Mouse (Mus musculus): ENCODE measurements around the gene Eppin.
A peak's percentile ranks its signal among the peaks of the same experiment; 100 is the strongest.
"Not testable (repeated sequence)": the region's sequence is repeated elsewhere in the genome, so short reads cannot be mapped to it uniquely, and the experiment has no call there.

Gene Eppin

DNA sequence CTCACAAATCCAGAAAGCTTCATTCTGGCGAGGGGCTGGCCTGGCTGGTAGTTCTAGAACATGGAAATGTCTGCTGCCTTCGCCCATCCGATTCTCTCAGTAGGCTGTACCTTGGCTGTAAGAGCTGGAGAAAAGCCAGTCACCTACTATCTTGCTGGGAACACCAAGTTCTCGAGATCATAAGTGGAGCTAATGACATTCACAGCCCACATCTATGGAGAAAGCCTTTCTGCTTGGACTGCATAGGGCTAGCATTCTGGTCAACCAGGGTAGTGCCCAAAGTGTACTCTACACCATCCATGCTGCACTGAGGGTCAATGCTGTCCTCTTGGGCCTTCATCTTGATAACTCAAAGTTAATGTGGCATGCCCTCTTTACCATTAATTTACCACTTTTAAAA is at the start of gene Eppin:
Eppin (minus strand) TSS at position 101 of the 400 bp plus-strand sequence.
- no peak for DNase-seq (ENCODE audit: low spot score in 2 of 2)

DNA sequence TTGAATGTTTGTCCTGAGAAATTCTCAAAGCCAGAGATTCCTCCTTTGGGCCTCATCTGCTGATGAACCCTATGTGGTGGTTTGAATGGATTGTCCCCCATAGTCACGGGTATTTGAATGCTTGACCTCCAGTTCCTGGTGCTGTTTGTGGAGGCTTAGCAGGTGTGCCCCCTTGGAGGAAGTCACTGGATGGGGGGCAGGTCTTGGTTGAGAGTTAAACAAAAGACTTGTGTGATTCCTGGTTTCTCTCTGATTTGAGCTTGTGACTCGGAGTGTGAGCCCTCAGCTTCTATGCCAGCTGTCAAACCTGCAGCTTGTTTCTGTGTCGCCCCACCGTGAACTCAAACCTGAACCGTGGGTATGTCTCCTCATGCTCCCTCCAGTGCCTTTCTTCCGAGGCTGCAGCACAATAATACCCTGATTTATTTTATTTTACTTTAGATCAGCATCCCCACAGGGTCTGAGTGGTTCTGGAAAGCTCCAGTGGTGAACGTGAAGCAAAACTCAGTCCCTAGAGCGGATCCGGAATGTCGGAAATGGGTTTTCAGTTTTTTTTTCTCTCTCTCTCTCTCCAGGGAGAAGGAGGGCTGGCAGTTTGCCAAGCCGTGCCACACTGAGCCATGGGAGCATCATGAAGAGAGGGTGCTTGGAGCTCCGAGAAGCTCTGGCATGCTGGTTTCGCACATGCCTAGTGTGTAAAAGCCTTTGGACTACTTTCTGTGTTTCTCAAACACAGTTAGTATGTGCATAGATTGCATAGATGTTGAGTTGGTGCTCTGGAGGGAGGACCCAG is 48.7 kb upstream of the Eppin start:
- no peak for DNase-seq (ENCODE audit: low spot score in 2 of 2)

DNA sequence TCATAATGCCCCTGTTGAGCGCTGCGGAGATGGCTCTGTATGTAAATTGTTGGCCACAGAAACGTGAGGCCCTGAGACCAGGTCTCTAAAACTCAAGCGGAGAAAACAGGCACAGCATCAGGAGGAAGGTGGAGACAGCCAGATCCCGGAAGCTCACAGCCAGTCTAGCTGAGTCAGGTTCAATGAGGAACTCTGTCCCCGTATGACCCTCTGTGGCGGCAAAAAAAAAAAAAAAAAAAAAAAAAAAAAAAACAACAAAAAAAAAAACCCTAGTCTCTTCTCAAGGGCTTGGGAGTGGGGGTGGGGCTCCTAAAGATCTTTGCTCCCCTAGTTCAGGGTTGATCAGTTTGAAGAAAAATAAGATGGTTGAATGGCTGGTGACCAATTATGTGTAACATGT is 47.7 kb upstream of the Eppin start:
- DNase-seq (ENCODE audit: low spot score in 2 of 2) = no peak

DNA sequence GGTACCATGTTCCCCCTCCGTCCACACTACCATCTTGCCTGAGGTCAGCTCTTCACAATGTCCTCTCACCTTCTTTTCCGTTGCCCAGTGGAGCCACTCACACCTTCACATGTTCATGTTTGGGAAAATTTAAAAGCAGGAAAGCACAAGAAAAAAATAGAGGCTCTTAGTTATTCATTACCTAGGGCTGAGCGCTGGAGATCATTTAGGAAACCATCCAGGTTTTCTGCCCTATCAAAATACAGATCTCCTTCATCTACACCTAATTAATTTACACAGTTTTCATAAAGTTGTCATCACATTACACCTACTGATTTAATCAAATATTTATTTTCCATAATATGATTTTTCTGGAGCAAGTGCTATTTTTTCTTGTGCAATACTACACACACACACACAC is 45.3 kb upstream of the Eppin start, which contains the start of gene Wfdc16:
Wfdc16 (minus strand) TSS at position 101 of the 400 bp plus-strand sequence.
- no peak for DNase-seq (ENCODE audit: low spot score in 2 of 2)

DNA sequence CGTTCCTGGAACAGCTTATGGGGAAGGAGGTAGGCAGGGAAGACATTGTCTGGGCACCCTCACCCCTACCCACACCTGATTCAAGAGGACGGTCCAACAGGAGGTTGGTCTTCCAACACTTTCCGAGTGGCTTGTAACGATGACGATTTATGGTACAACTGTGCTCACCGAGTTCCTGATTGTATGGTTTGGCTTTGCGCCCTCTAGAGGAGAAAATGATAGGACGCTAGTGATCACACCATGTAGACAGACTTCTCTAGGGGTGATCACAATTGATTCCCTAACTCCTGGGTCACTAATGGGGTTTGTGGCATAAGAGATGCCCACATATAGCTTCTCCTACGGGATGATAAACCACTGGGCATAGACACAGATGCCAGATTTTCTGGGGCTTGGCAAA is 41.9 kb upstream of the Eppin start:
- no peak for DNase-seq (ENCODE audit: low spot score in 2 of 2)

DNA sequence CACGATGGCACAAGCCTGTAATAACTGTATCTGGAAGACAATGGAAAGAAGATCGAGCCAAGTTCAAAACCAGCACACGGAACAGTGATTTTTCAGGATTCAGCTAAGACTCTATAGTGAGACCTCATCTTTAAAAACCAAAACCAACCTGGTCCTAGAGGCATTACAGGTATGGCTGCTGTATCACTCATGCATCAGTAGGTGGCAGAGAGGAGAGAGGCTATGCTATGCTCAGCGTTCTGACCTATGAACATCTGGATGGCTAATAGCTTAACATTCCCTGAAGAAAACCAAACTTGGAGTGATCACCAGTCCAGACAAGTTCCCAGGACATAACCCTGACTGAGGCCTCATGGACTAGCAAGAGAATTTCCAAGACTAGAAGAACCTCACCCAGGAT is 28.4 kb upstream of the Eppin start:
- no peak for DNase-seq (ENCODE audit: low spot score in 2 of 2)

DNA sequence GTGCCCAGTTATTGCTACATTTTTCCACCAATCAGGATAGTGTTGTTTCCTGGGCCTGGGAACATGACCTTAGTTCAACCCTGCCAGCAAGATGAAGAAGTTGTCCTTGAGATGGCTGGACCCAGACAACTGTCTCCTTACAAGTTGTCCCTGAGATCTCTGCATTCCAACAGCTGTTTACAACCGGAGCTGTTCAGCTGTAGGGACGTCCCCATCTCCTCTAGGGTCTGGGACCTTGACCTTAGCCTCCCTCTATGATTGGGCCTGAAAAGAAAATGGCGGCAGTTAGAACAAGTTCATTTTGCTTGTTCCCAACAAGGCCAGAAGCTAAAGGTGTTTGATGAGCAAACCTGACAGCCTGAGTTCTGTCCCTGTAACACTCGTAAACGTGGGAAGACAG is 25.7 kb upstream of the Eppin start:
- DNase-seq (ENCODE audit: low spot score in 2 of 2) = no peak

DNA sequence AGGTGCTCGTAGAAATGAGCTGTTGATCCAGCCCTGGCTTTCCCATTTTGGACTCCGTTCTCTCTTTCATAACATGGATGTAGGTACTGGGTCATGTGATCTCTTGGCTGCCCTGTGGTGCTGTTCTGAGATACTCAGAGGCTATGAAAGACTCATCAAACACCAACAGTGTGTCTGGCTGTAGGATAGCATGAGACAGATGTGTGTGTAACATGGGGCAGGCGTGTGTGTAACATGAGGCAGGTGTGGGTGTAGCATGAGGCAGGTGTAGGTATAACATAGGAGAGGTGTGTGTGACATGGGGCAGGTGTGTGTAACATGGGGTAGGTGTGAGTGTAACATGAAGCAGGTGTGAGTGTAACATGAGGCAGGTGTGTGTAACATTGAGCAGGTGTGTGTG is 22.0 kb upstream of the Eppin start:
- DNase-seq (ENCODE audit: low spot score in 2 of 2) = no peak

DNA sequence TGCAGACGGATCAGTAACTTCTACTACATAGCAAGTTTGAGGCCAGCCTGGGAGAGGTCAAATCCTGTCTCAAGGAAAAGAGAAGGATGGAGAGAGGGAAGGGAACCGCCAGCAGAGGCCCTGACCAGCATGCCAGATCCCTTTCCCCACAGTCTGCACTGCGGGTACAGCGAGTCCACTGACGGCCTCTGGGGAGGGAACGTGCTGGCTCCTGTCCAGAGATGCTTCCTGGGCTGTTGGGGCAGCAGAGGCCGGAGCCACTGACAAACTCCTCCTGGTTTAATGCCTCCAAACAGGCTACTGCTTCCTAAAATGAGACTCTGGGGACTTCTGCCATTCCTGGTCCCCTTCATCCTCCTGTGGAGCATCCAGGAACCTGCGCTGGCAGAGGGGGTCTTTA is 20.1 kb upstream of the Eppin start, which contains the start of the genes Wfdc6b and Wfdc8:
Wfdc6b (plus strand) TSS at position 52 of the 400 bp plus-strand sequence.
Wfdc8 (minus strand) TSS at position 156 of the 400 bp plus-strand sequence.
- DNase-seq (ENCODE audit: low spot score in 2 of 2) = peak in 1 of 2 experiments; percentile 43

DNA sequence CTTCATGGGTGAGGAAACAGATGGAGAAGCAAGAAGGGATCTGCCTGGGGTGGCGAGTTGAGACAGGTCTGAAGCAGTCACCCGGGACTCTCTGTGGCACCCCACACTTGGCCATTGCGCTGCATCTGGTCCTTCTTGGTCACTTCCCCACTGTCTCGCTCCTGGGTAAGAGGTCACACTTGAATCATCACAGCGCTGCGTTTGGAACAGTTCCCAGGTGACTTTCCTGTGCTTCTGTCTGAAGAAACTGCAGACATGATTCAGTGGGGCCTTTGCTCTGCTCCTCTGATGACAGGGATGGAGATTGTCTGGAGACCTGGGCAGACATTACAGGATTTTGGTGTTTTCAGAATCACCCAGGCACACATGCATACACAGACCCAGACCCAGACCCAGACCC is 15.4 kb upstream of the Eppin start:
- no peak for DNase-seq (ENCODE audit: low spot score in 2 of 2)

DNA sequence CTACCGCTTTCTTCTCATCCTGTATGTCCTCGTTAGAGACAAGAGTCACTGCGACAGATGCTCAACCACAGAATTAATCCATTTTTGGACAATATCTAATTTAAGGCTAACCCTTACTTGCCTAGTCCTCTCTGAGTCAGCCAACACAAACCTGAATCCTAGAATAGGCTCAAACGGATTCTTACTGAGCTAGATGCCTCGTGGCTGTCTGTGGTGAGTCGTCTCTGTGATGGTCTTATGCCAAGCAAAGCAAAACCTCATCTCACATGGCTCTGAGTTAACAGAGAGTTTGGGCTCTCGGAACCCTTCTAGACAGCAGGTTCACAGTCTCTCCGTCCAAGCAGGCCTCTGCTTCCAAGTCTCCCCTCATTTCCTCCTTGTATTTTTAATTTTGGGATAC is 11.0 kb upstream of the Eppin start:
- no peak for DNase-seq (ENCODE audit: low spot score in 2 of 2)

DNA sequence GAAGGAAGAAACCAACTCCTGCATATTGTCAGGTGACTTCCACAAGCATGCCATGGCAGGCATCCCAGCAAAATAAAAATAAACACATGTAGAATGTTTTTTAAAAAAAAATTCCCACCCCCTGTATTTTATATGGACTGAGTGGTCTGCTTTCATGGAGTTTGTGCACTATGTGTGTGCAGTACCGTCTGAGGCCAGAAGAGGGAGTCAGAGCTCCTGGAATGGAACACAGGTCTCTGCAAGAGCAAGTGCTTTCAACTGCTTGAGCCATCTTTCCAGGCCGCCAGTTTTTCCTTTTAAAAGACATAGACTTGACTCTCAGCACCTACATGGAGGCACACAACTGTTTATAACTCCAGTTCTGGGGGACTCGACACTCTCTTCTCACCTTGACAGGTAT is 10.1 kb upstream of the Eppin start:
- DNase-seq (ENCODE audit: low spot score in 2 of 2) = no peak

DNA sequence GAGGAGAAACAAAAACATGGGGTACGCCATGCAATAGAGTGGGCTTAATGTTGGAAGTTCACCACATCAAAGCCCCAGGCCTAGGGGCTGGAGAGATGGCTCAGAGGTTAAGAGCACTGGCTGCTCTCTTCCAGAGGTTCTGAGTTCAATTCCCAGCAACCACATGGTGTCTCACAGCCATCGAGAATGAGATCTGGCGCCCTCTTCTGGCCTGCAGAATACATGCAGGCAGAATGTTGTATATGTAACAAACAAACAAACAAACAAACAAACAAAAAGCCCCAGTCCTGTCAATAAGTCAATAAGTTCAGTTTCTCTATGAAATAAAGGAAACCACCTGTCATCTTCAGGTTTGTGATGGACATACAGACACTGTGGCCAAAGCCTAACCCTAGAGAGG is 6.8 kb upstream of the Eppin start:
- no peak for DNase-seq (ENCODE audit: low spot score in 2 of 2)

DNA sequence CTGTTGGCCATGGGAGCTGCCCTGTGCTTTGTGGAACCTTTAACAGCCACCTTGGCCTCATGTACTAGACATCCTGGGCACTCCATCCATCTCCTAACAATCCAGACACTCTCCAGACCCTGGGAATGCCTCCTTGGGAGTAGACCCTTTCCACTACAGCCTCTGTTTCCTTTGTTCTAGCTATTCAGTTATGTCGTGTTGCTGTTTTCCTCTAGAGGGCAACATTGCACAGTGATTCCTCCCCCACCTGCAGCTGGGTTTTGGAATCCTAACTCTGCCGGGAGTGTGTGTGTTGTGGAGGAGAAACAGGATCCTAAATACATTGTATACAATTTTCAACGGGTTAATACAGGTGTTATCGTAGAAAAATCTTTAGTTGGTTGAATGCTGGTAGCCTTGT is 1.4 kb downstream of the Eppin start:
- no peak for DNase-seq (ENCODE audit: low spot score in 2 of 2)

DNA sequence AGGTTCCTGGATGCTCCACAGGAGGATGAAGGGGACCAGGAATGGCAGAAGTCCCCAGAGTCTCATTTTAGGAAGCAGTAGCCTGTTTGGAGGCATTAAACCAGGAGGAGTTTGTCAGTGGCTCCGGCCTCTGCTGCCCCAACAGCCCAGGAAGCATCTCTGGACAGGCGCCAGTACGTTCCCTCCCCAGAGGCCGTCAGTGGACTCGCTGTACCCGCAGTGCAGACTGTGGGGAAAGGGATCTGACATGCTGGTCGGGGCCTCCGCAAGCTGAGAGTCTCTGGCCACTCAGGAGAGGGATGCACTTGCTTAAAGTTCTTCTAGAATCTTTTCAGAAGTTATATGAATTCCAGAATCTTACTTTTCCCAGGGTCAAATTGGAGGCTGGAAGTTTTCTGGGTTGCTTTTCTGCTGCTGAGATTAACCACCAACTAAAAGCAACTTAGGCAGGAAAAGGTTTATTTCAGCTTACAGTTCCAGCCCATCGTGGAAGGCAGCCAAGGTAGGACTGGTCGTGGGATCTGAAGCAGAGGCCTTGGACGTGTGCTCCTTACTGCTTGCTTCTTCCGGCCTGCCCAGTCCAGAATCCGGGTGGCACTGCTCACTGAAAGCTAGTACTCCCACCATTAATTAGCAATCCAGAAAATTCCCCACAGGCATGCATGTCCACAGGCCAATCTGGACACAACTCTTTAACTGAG is 8.2 kb downstream of the Eppin start, which contains the start of gene Wfdc6a:
Wfdc6a (minus strand) TSS at position 423 of the 701 bp plus-strand sequence.
- peak in 1 of 2 experiments; percentile 19 for DNase-seq (ENCODE audit: low spot score in 2 of 2)

DNA sequence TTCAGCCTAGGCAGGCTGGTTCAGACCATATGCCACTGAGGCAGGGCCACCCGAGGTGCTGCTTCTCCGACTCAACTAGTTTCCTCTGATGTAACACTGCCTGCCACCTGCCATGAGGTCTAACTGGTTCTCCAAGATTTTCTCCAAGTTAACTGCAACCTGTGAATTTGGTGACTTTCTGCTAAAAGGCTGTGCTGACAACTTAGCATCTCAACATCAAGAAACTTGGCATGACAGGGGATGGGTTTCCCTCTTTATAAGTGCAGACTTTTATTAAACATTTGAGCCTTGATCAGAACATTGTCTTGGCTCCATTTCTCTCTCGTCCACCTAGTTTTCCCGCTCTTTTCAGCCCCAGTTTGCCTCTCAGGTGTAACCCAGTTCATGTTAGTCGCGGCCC is 20.0 kb downstream of the Eppin start, which contains the start of gene Spint3:
Spint3 (minus strand) TSS at position 101 of the 400 bp plus-strand sequence.
- not testable (repeated sequence) for DNase-seq (ENCODE audit: low spot score in 2 of 2)

DNA sequence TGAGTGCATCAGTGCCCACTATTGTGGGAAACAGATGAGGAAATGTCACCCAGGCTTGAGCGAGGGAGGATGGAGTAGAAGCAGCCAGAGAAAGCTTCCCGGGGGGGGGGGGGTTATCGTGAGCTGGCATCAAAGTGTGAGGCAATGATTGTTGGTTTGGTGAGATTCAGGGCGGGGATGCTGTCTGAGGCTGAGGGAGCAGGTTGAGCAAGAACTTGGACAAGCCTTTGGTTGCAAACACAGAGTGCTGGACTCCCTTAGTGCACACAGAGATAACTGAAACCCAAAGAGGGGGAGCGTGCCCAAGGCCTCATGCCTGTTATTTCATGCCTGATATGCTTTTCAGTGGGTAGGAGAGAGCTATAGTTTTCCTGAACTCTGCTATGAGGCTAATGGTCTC is 25.9 kb downstream of the Eppin start:
- DNase-seq (ENCODE audit: low spot score in 2 of 2) = peak; percentile 38 to 63

DNA sequence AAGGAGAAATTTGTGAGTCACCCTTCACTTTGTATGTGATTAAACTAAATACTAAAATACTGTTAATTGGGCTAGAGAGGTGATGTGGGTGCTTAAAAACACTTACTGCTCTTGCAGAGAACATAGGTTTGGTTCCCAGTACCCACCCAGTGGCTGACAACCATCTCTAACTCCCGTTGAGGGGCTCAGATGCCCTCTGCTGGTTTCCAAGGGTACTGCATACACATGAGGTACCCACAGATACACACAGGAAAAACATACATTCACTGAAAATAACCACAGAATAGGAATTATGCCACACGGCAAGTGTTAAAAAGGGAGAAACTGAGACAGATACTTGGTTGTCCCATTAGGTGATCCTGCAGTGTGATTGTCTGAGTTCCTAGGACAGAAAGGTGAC is 26.4 kb downstream of the Eppin start:
- DNase-seq (ENCODE audit: low spot score in 2 of 2) = no peak

DNA sequence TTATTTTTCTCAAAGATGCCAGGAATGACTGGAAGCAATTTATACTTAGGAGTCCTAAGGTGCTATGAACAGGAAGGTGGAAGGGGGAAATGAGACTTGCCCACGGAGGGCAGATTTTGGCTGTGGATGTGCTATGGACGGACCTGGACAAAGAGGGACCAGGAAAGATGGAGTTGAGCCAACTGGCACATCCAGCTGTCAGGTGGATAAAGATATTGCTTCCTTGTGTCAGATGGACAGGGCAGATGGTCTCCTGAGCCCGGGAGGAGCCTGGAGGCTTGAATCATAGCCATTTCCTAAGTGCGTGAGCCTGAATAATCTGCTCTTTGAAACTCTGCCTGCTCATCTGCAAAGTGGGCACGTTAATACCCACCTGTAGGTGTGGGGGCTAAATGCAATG is 29.0 kb downstream of the Eppin start:
- DNase-seq (ENCODE audit: low spot score in 2 of 2) = no peak

DNA sequence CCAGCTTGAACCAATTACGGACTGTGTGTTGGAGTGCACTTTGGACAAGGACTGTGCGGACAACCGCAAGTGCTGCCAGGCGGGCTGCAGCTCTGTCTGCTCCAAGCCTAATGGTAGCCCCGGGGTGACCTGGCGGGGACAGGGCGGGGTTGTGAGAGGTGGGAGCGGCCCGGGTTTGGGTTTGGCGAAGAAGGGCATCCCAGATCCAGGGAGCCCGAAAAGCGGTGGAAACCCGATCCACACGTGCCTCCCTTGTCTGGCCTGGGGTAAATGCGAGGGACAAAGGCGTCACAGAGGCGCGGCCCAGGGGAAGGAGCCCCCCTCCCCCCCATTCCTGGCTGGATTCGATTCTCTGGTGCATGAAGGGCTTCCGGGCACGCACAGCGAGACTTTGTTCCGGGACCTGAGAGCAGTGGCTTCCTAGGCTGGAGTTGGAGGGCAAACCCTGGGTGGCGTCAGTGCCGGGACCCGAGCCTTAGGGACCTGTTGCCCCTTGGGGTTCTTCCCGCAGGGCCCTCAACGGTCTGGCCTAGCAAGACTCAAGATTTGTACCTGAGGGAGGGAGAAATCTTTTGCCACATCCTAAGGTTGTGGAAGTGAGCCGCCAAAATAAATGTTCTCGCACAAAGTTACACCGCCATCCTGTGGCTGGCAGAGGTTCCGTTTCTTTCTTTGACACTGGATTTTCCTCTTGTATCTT is 29.9 kb downstream of the Eppin start:
- peak; percentile 39 to 52 for DNase-seq (ENCODE audit: low spot score in 2 of 2)

DNA sequence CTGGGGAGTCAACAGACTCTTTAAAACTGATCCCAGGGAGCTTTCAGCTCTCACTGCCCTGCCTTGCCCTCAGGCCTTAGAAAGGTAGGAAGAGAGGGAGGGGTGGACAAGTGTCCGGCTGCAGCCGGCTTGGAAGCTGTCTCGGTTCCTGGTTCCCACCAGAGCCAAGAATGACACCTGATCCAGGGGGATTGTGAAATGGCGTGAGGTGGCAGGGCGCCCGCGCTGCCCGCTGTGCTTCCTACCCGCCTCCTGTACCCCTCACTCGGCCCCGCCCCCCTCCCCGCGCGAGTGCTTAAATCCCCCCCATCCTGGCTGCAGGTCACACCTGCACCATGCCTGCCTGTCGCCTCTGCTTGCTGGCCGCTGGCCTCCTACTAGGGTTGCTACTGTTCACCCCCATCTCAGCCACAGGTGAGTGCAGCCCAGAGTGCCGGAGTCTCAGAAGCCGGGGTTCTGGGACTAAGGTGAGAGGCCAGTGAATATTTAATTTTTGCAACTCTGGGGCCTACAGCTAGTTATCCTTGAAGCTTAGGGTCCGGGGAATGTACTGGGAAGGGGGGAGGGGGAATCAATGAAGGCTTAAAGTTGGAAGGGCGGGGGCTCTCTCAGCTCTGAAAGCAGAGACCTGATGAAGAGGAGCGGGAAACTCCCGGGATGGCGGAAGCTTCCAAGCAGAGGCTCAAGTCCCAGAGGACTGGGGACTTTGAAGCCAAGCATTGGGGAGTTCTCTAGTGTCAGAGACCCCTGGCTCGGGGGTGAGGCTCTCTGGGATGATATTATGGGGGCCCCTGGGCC is 30.8 kb downstream of the Eppin start, which contains the start of gene Wfdc2:
Wfdc2 (plus strand) TSS at position 23 of the 798 bp plus-strand sequence.
- peak; percentile 51 to 68 for DNase-seq (ENCODE audit: low spot score in 2 of 2)
